Mouse (Mus musculus): ENCODE measurements around the gene Crtc2.
"Not testable (repeated sequence)": the region's sequence is repeated elsewhere in the genome, so short reads cannot be mapped to it uniquely, and the experiment has no call there.

Crtc2 gene

DNA sequence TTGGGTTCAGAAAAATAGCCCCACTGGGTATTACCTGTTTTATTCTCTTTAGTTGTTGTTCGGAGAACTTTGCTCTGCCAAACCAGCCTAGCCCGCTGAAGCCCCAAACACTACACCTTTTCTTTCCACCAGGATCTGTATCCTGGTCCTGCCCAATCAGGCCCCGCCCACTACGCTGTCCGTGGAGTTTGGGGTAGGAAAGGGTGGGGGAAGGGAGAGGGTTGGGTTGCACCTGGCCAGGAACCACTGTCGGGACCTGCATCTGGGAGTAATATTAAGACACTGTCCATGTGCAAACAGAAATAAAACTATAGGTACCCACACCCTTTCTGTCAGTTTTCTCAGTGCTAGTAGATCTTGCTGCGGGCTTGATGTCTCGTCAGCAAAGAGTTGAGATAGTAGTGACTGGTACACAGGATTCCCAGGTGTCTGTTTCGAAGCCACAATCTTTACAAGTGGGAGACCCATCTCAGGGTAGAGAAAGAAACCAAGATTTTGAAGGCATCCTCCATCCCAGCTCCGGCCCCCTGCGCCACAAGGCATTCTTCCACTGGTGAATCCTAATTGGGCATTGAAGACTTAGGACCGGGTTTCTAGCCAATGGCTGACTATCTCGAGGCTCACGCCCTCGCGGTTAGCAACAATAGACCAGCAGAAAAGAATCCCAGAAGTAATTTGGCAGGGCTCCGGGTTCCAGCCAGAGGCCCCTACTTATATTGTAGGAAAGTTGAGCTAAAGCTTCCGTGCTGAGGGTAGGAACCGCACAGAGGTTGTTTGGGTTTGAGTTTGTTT is 10.8 kb upstream of the Crtc2 start, which contains the start of gene Creb3l4:
TSS of gene Creb3l4 (minus strand) at position 529 of the 792 bp plus-strand sequence.
- no peak for DNase-seq

DNA sequence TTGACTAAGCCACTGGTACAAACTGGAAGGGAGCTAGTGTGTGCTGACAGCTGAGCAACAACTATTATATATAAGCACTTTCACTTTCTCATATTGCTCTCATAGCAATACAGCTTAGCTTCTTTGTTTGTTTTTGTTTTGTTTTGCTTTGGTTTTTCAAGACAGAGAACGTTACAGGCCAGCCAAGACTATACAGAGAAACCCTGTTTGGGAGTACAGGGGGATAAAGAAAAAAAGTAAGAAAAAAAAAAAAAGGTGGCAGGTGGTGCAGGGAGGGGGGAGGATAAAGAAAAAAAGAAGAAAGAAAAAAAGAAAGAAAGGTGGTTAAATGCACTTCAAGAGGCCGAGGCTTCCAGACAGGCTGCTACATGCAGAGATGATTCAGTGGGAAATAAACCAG is 8.6 kb upstream of the Crtc2 start:
- DNase-seq: no peak

DNA sequence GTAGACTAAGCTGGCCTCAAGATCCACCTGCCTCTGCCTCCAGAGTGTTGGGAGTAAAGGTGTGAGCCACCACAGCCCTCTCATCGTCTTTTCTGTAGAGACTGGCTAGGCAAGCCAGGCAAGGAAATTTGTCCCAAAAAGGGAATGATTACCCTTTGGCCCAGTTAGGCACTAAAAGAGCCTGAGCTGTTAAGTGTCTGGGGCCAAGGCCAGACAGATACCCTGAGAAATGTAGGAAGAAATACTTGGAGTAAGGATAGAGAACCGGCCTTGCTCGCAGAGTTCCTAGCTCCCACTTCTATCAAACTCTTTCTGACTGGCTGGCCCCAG is 6.4 kb upstream of the Crtc2 start:
- DNase-seq: no peak

DNA sequence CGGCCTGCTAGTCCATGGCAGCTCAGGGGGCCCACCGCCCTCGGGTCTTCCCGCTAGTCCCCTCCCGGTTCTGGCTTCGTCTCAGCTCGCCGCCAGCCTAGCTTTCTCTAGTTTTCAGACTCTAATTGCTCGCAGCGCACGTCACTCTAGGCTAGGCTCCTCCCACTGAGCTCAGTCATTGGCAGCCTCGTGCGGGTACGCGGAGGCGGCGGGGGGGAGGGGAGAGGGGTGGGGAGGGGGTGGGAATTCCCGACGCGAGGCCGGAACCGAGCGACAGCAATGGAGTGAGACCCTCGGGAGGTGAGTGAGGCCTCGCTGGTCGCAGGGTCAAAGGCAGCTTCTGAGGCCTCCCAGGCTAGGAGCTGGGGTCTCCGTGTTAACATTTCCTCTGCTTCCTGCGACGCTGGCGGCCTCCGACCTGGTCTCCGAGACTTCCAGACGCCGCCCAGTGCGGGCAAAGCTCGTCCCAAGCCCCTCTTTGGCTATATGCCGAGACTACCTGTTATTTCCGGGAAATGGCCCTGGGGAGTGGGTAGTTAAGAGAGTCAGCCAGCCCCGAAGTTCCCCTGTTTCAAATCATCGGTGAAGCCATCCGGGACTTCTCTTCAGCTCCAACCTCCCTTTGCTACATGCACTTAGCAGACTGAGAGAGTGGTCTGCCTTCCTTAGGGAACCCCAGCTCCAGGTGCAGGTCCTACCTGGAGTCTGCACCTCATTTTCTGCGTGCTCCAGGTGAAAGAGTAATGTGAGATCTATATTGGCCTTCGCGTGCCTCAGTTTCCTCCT is 5.8 kb upstream of the Crtc2 start, which contains the start of gene Slc39a1:
TSS of gene Slc39a1 (plus strand) at position 213 of the 786 bp plus-strand sequence.
- DNase-seq: peak; percentile 84 to 86

DNA sequence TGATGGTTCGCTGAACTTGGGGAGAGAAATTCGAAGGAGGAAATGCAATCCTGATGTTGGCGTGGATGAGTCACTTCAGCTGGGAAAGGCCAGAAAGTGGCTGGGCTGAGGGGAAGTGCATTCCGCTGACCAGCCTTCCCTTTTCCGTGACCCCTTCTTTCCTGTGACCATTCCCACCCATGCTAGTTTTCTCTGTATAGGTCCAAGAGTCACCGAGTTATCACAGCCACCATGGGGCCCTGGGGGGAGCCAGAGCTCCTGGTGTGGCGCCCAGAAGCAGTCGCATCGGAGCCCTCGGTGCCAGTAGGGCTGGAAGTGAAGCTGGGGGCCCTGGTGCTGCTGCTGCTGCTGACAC is 5.2 kb upstream of the Crtc2 start:
- DNase-seq: no peak

DNA sequence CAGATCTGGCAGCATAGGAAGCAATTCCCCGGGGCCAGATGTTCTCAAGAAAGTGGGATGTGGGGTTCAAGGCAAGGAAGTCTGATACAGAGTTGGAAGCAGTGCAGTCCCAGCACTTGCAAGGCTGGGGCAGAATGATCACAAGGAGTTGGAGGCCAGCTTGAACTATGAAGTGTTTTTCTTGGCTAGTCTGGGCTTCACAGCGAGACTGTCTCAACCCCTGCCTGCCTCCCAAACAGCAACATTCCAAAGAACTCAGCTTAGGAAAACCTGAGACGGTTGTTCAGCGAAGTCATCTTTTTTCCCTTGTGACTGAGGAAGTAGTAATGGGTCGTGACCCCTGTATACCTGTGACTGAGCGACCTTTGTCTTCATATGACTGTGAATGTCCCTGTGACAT is 3.2 kb upstream of the Crtc2 start:
- DNase-seq: no peak

DNA sequence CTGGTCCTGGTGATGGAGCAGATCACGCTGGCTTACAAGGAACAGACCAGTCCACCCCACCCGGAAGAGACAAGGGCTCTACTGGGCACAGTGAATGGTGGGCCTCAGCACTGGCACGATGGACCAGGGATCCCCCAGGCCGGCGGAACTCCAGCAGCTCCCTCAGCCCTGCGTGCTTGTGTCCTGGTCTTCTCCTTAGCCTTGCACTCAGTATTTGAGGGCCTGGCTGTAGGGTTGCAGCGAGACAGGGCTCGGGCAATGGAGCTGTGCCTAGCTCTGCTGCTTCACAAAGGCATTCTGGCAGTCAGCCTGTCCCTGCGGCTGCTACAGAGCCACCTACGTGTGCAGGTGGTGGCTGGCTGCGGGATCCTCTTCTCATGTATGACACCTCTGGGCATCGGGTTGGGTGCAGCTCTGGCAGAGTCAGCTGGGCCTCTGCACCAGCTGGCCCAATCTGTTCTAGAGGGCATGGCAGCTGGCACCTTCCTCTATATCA is 2.2 kb upstream of the Crtc2 start:
- not testable (repeated sequence) for DNase-seq

DNA sequence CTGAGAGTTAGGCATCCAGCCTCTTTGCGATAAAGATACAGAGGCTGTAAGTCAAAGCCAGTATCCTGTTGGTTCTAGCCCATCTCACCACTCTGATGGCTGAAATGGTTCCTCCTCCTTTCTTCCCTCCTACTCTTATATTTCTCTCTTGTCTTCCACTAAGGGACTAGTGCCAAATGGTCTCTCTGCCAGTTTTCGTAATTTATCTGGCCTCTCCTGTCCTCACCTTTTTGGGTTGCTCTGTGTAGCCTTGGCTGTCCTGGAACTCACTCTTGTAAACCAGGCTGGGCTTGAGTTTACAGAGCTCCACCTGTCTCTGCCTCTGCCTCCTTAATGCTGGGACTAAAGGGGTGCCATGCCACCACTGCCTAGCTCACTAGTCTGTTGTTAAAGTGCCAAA is 1.3 kb upstream of the Crtc2 start:
- DNase-seq: not testable (repeated sequence)

DNA sequence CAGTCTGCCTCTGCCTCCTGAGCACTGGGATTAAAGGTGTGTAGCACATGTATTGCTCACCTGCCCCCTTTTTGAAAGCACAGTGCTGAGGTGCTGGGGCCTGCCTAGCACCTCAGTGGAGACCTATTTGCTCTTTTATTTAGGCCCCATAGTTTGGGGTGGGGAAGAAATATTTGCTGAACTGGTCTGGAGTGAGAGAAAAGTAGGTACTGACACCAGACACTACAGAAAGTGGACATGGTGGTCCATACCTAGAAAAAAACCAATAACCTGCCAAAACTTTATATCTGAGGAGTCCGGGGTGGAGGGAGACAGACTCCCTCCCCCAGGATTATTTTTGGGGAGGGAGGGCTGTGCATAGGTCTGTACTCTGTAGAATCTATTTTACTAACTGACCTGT is 789 bp upstream of the Crtc2 start:
- not testable (repeated sequence) for DNase-seq

DNA sequence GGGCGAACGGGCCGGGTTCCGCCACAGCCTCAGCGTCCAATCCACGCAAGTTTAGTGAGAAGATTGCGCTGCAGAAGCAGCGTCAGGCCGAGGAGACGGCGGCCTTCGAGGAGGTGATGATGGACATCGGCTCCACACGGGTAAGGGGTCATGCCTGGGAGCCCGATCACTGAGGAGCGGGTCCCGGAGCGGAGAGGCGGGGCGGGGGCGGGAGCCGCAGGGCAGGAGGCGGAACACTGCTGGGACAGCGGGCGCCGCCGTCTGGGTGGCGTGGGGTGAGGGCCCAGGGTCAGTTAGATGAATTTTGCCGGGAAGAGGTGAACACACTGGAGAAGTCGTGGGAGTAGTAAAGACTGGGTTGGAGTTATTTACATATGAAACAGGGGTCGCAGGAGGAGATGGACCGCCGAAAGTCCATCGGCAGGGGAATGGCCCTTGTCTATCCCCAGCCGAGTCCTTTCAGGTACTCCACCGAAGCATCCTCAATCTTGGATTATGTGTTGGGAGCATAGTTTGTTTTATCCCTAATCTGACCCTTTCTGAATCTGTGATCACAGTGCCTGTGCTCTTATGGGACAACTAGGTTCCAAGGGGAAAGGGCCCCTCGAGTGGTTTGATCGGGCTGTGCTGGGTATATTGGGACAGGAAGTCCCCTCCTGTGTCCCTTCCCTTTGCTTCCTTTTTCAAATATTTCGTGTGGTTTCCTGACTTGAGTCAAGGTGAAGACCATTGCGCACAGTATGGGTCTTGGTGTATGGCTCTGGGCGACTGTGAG is 643 bp downstream of the Crtc2 start:
- peak in 1 of 2 experiments; percentile 39 for DNase-seq

DNA sequence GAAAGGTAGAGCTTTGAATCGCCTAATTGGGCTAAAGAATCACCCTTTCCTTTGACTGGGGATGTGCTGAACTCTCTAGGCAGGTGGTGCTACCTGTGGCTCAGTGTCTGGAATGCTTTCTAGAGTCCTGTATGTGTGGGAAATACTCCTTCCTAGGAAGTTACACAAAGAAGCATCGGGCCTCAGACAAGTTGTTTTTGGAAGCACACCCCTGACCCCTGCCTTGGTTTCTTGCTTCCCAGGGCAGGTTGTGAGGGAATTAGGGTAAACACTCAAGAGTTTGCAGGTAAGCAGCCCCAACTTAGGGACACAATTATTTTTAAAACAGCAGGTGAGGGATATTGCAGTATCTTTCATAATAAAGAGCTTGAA is 1.2 kb downstream of the Crtc2 start:
- DNase-seq: no peak

DNA sequence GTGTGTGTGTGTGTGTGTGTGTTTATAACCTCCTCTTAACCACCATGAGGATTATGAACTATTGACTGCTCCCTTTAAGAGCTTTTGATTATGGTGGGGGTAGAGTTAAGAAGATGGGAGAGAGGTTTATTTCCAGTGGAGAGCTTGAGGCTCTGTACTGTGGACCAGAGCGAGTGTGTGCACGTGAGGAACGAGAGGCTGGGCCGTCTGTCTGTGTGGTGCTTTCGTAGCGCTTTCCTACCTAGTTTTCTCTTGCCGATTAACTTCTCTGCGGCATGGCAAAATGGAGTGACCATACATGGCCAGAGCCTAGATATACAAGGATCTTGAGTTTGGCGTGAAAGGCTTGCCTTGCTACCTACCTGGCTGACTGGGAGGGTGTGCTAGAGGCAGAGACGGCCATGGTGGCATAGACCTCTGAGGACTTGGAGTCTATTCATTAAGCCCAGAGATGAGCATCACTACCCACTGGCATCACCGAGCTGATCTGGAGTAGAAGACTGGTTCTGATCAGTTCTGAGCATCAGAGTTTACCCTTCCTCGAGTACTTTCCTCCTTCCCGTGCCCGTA is 1.9 kb downstream of the Crtc2 start:
- no peak for DNase-seq

DNA sequence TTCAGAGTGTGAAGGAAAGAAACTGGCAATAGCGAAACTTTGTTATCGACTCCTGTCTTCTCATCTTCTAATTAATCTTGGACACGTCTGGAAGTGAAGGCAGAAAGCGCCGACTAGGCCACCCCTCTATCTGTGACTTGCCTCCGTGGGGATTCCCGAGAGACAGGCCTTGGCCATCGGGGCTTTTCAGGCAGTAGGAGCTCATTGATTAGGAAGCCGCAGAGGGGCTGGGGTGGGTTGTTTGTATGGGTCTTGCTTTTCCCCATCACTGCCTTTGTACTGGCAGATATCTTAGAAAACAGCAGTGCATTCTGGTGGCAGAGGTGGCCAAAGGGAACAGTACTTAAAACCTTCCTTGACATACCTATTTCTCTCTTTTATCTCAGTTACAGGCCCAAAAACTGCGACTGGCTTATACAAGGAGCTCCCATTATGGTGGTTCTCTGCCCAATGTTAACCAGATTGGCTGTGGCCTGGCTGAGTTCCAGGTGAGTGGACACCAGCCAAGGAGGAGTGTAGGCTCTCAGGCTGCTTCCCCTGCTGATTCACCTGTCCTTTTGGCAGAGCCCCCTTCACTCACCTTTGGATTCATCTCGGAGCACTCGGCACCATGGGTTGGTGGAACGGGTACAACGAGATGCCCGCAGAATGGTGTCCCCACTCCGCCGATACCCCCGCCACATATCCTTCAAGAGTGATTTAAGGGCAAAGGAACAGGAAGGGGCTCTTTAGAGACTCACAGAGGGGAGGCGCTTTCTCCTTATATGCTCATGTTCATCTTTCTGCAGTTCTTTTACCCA is 3.0 kb downstream of the Crtc2 start:
- no peak for DNase-seq

DNA sequence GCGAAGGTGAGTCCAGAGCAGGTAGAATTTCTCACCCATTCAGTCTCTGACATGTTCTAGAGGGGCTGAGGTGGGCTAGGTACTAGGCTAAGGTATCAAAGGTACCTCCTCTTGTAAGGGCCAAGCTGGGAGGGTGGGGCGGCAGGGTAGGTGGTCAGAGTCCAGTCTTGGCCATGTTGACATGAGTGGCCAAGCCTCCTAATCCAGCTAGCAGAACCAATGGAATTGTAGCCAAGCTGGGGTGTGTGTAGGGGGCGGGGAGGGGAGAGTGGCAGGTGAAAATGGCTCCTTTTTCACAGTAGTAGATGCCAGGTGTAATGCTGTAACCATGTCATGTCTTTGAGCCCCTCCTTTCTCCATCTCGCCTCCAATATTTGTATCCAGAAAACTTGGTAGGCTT is 4.6 kb downstream of the Crtc2 start:
- DNase-seq: no peak

DNA sequence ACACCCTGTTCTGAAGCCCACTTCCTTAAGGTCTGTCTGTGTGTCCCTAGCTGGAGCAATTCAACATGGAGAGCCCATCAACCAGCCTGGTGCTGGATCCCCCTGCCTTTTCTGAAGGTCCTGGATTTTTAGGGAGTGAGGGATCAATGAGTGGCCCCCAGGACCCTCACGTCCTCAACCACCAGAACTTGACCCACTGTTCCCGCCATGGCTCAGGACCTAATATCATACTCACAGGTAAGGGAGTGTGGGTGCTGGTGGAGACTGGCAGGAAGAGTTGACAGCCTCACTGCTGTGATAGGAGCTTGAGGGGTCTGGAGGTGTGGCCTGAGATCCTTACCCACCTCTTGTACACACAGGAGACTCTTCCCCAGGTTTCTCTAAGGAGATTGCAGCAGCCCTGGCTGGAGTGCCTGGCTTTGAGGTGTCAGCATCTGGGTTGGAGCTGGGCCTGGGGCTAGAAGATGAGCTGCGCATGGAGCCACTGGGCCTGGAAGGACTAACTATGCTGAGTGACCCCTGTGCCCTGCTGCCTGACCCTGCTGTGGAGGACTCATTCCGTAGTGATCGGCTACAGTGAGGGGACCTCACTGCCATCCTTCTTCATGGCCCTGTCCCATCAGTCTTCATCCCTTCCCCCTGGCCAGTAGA is 9.3 kb downstream of the Crtc2 start:
- no peak for DNase-seq

DNA sequence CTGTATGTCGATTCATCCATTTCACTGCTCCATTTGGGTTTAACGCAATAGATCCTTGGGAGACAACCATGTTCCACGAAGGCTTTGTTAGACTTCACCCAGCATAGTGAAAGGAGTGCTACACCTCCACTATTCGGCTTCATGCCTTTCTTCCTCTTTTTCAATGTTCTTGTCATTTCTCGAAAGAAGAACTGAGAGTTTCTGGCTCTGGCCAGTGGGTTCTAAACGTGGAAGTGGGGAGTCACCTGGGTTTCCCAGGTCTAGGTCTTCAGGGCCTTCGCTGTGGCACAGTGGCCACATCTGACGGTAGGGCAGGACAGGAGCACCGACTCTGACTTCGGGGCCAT is 10.7 kb downstream of the Crtc2 start:
- no peak for DNase-seq

DNA sequence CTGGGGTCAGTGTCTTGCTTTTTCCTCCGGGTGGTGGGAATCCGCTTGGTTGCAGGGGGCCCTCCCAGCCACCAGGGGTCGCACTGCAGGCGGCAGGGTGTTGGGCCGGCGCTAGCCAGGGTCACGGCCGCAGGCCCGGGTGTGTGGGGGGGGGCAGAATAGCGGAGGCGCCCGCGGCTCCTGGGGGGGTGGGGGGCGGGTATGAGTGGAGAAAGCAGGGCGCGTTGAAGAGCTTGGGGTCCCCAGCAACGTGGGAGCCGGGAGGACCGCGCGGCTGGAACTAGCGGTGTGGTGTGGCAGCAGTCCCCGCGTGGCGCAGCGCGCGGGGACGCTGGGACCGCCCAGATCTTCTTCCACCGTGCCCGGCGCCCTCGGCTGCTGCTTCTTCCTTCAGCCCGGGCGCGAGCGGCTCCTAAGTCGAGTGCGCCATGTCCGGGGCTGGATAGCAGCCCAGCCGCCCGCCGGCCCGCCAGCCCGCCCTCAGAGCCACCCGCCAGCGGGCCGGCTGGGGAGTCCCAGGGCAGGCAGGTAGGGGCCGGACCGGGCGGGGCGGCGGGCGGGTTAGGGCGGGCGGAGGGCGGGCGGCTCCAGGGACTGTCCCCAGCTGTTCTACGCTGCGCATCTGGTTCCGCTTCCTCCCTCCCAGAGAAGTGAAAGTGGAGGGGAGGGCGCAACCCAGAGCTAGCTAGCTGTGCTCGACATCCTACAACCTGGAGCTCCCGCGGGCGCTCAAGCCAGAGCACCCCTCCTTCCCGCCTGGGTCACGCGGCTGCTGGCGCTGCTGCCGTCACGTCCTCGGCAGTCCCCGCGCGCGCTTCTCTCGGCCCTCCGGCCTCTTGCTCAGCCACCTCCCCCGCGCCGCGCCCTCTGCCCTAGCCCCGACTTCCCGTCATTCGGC is 11.3 kb downstream of the Crtc2 start, which contains the start of gene Dennd4b:
TSS of gene Dennd4b (plus strand) at position 152 of the 898 bp plus-strand sequence.
- DNase-seq: peak; percentile 91 to 94

DNA sequence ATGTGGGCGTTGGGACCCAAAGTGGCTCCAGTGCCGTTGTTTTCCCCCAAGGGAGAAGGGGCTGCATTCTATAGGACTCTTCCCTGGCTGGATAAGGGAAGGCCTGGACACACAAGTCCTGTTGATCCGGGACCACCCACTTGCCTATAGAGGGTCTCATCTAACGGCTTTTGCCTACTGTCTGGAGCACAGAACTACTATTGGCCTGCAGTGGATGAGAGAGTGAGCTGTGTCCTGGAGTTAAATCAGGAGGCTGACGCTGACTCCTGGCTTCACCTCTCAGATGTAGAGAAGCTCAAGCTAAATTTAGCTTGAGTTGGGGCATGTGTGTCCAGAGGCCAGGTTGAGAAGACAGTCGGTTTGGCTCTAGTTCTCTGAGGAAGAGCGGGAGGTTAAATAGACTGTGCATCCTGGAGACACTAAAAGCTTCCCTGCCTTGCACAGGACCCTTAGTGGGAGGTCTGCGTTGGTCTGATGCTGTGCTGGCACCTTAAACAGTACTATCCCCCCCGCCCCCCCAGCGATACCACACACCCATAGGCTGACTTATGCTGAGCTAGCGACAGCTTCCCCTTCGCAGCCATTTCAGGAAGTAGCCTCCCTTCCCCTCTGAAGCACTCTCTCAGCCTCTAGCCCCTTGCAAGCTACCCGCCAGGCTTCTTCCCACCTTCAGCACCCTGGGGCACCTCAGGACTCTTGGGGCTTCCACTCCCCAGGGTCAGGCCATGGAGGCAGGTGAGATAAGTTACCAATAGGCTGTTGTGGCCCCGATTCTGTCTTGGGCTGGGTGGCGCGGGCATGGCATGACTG is 12.2 kb downstream of the Crtc2 start:
- DNase-seq: peak; percentile 57 to 59

Data from spleen, adult 18-20 months (tissue).